Mouse (Mus musculus) adrenal gland, postnatal 0 days (tissue): ENCODE results near the gene Rpl10a. TPM values are rescaled to one million over a fixed set of nuclear protein-coding genes. Genes with fewer than 3 reads are reported as not detected.

Experiments used
- polyA plus RNA-seq: library from polyadenylated mRNA; unstranded; fragments of >200 nt; fragmentation: Nextera tagmentation; extraction: Ambion mirVana; gene quantifications from 2 replicates; pipeline ENCODE4 v1.2.1, GENCODE M21; 2015

Rpl10a gene
- polyA plus RNA-seq, result 508 and 655 TPM in 2 replicates

DNA sequence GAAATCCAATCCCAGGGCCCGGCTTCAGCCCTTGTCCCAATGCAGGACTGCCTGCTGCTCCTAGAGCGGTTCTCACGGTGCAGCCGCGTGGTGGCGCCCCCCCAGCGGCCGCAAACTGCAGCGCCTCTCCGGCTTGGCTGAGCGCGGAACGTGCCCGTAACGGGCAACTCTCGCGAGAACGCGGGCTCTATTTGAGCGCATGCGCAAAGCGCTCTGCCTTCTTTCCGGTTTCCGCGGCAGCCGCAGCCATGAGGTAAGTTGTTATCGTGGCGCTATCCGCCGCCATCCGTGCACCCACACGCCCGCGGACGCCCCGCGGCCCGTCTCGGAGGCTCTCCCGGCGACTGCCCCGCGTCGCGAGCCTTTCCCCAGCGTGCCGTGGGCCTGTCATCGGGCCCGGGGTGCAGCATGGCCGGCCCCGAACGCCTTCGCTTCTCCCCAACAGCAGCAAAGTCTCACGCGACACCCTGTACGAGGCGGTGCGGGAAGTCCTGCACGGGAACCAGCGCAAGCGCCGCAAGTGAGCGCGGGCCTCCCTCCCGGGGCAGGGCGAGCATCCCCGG, at the start of gene Rpl10a:
Gene Rpl10a (plus strand): TSS at position 106 of the 563 bp plus-strand sequence.

DNA sequence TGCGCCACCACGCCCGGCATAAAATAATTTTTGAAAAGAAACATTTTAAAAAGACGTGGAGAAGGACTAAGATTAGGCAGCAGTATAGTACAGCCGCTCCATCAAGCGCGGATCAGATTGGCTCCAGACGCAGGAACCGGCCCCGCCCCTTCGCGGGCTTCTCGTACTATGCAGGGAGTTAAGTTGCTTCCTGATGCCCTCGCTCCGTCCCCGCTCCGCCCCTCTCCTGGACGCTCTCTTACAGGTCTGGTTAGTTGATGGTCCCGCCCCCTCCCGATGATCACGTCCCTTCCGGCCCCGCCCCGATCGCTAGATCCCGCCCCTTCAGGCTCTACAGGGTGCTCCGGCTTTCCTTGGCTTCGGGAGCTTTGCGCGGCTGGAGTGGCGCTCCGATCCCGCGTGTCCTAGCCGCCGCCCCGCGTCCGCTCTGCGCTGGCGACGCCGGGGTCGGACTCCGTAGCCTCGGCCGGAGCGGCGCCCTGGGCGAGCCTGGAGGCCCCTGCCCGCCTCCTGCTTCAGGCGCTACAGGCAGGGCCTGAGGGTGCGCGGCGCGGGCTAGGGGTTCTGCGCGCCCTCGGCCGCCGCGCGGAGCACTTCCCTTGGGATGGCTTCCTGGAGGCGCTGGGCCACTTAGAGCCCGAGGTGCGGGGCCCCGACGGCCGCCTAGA, 14.9 kb upstream of the Rpl10a start, which contains the start of gene Fance:
Gene Fance (plus strand): TSS at position 308 of the 668 bp plus-strand sequence.

DNA sequence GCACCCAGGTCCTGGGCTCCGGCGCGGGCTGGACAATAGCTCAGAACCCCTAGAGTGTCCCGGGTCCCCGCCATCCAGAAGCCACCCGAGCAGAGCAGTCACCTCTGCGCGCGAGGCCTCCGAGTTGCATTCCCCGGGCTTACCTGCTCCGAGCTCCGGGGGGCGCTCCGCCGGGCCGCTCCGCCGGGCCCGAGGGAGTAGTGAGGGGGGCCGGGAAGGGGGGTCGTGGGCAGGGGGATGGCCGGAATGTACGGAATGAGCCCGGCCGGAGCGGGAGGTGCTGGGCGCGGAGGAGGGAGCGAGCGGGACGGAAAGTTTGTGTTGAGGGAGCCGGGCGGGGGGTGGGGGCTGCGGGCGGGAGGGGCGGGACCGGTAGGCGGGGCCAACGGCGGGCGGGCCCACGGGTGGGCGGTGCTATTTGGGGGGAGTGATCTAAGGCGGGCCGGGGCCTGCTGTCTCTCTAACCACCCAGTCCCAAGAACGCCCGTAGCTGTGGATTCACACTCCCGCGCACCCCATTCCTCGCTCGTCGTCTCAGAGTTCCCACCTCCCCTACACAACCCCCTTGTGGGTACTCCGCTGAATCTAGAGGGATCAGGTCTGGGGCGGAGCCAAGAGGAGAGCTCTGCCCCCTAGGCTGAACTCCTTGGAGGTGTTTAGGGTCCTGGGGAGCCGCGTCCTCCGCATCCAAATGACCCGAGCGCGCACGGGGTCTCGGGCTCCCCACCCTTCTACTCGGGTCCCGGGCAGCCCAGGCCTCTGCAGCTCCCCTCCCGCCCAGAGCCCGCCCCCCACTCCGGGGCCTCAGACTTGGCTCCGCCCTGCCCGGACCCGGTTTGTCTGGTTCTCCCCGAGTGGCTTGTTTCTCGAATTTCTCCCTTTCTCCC, 22.4 kb downstream of the Rpl10a start, which contains the start of gene Tead3:
Gene Tead3 (minus strand): TSS at position 352 of the 887 bp plus-strand sequence.

DNA sequence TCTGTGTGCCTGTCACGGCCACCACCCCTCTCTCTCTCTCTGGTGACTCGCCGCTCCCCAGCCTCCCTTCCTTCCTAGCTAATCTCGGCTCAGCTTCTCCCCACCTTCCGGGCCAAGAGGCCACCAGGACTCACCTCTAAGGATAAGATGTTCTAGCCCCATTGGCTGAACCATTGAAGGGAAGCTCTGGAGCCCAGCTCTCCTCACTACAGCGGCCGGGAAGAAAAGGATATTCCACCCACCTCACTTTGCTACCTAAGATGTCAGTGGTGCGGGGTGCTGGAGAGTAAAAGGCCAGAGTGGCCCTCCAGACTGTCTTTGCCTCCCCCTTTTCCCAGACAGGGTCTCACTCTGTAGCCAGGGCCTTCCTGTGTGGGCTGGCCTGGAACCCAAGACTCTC, 36.9 kb downstream of the Rpl10a start, which contains the start of gene Tulp1:
Gene Tulp1 (minus strand): TSS at position 101 of the 400 bp plus-strand sequence.

Other genes starting within 250 kb of the Rpl10a start
- 1.3 and 1.5 TPM in 2 replicates for gene Tcp11, start 247.8 kb upstream of the Rpl10a start, polyA plus RNA-seq
- 2.3 and 6.1 TPM in 2 replicates for gene Scube3, start 186.3 kb upstream of the Rpl10a start, polyA plus RNA-seq
- gene Zfp523, start 151.3 kb upstream of the Rpl10a start, polyA plus RNA-seq, result 22.7 and 24.7 TPM in 2 replicates
- 4.6 and 5.5 TPM in 2 replicates for gene Def6, start 120.7 kb upstream of the Rpl10a start, polyA plus RNA-seq
- gene Ppard, start 95.8 kb upstream of the Rpl10a start, polyA plus RNA-seq, result 1.0 and 1.7 TPM in 2 replicates
- gene Fance, start 15.0 kb upstream of the Rpl10a start, polyA plus RNA-seq, result 21.6 and 30.3 TPM in 2 replicates
- gene Tead3, start 22.3 kb downstream of the Rpl10a start, polyA plus RNA-seq, result 4.6 and 6.3 TPM in 2 replicates
- gene Tulp1, start 36.8 kb downstream of the Rpl10a start, polyA plus RNA-seq, result 3.3 and 4.6 TPM in 2 replicates
- 24.5 and 33.5 TPM in 2 replicates for gene Fkbp5, start 189.1 kb downstream of the Rpl10a start, polyA plus RNA-seq
- not detected in 2 replicates for gene Armc12, start 202.3 kb downstream of the Rpl10a start, polyA plus RNA-seq
- gene Clpsl2, start 220.9 kb downstream of the Rpl10a start, polyA plus RNA-seq, result not detected in 2 replicates
- gene Clps, start 232.3 kb downstream of the Rpl10a start, polyA plus RNA-seq, result 2.8 TPM in 1 of 2 replicates, not detected in the other
- 5.3 and 8.9 TPM in 2 replicates for gene Lhfpl5, start 247.2 kb downstream of the Rpl10a start, polyA plus RNA-seq